Mouse (Mus musculus) monocyte, adult 5-6 weeks (primary cell): ENCODE measurements around the gene Stk26. TPM values are rescaled to one million over a fixed set of nuclear protein-coding genes. Genes with fewer than 3 reads are reported as not detected.

ENCODE experiments used
- ATAC-seq: fragments of 153-309, 156-312 bp; replicated peaks from 2 replicates; pipeline ENCODE4 v1.8.0; 2017; ENCODE audit warnings: mild to moderate bottlenecking; ENCODE audit not compliant: low TSS enrichment, insufficient number of reproducible peaks, severe bottlenecking, poor library complexity, low FRiP score
- total RNA-seq: library from RNA; stranded (forward); fragments of 200-1000, 200-491, 200-594 nt; gene quantifications from 3 replicates; pipeline ENCODE4 v1.2.3, GENCODE M21; 2017

Gene Stk26
- 41.8 to 63.4 TPM (median 54.3 TPM) in 3 replicates for total RNA-seq

DNA sequence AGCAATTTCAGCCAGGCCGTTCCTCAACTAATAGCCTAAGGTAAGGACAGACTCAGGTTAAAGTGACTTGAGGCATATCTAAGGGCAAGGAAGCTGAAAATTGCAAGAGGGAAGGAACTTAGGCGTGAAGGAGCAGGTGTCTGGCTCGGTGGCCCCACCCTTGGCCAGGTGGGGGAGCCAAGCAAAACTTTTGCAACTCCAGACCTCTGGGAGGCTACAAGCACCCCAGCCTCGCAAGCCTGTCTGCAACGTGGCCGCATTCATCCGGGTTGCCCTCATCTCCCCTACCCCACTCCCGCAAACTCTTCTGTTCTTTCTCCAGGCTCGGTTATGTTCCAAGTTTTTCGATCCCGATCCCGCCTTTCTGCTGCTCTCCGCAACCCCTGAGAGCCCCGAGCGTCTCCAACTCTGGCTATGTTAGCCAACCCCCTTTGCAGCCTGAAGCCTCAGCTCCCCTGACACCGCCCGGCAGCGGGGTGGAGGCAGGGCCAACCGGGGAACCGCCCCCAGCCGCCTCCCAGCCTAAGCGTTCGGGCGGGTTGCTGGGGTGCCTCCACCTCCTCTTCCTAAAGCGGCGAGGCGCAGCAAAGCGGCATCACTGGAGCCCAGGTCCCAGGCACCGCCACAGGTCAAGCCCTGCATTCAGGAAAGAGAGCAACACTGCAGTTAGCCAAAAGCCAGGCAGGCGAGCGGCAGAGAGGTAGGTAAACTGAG lies at the start of gene Stk26:
Gene Stk26 (plus strand): TSS at position 201 of the 714 bp plus-strand sequence.
- ATAC-seq, result peak; percentile 78

- ATAC-seq, result no peak
Observed at GRCm38 (mm10) chrX:50793005-50793680, 47.7 kb upstream of the Stk26 start.

GRCm38 (mm10) chrX:50797798-50798197 lies 43.0 kb upstream of the Stk26 start:
- ATAC-seq, result no peak

GRCm38 (mm10) chrX:50798571-50798970 lies 42.3 kb upstream of the Stk26 start:
- ATAC-seq, result no peak

GRCm38 (mm10) chrX:50799656-50800188 lies 41.1 kb upstream of the Stk26 start:
- no peak for ATAC-seq

GRCm38 (mm10) chrX:50805654-50806053 lies 35.2 kb upstream of the Stk26 start:
- peak; percentile 71 for ATAC-seq

DNA sequence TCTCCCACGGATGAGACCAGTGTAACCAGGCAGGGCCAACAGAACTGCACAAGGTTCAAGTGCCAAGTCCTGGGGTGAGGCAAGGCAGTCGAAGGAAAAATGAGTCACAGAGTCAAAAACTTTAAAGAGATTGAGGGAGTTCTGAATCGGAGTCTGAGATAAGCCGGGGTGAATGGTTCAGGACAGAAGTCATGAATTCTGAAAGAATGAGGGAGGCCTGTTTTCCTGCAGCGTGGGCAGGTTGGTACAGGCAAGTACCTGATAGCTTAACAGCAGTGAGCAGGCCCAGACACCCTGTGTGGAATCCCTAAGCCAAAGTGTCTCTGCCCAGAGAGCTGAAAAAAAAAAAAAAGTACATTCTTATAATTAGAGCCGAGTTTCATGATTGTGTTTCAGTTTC lies 17.0 kb upstream of the Stk26 start:
- ATAC-seq, result no peak

DNA sequence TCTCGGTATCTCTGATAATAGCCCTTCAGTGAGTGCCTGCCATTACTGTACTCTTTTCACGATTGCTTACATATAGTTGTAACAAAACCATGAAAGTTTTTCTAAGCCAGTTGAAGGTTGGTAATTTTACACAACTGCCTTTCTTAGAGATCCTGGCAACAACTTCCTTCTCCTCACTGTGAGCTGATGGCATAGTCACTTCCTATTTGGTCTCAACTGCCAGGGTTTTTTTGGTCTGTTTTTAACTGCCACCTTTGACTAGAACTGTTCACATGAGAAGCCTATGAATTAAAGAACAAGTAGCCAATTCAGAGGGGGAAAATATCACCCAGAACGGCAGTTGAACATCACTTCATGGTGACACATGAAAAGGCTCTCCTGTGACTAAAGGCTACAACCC lies 5.3 kb upstream of the Stk26 start:
- no peak for ATAC-seq

DNA sequence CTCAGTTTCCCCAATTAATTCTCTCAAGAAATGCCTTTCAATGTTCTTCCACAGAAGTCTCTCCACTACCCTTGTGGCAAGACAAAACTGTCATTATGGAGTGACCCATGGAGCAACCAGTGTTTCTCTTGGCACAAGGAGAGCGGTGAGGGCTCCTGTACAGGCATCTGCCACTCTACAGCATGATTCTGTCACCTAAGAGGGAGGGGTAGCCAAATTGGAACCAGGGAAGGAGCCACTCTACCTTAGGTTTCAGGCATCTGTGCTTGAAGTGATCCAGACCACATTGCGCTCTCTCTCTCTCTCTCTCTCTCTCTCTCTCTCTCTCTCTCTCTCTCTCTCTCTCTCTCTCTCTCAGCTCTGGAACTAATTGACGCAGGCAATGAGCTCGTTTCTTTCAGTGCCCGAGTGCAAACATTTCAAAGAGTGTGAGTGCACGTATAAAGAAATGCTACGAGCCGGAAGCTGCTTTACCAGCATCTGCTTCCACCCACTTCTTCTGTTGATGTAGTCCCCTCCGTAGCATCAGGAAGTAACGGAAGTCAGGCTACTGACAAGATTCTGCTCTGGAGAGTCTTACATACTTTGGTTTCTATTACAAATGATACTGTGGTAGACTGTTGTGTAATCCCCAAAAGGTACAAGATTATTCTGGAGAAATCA lies 4.7 kb upstream of the Stk26 start:
- no peak for ATAC-seq

GRCm38 (mm10) chrX:50841587-50841986 lies 740 bp downstream of the Stk26 start:
- ATAC-seq, result no peak

GRCm38 (mm10) chrX:50842046-50842445 lies 1.2 kb downstream of the Stk26 start:
- no peak for ATAC-seq

GRCm38 (mm10) chrX:50850428-50851184 lies 9.8 kb downstream of the Stk26 start:
- ATAC-seq, result no peak

DNA sequence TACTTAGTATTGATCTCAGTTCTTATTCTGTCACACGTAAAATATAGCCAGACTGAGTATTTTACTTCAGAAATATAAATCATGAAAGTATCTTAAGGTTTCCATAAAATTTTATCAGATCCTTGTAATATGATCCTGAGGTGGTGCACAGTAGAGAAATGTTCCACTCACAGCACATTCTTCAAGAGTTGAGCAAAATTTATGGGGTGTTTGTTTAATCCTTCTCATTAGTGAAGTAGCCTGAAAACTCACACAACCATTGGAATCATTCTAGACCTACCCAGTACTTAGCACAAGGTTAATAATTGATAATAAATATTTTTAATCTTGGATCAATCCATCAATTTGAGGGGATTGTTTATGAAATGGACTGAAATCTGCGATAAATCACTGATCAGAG lies 22.9 kb downstream of the Stk26 start:
- no peak for ATAC-seq

DNA sequence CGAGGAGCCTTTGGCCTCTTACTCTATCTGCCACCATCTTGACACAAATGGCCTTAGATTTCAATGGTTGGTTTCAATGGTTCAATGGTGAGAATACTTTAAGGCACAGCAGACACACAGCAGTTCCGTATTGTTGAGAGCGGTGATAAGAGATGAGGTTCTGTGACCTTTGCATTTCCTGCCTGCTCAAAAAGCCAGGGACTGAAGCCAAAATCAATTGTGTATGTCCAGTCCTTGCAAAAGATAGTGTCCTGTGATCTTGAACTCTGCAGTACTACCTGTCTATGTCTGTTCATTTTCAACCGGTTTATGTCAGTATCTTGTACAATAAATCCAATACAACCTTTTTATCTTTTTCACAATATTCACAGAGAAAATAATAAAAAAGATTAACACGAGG lies 23.9 kb downstream of the Stk26 start:
- ATAC-seq, result no peak

GRCm38 (mm10) chrX:50874246-50875002 lies 33.6 kb downstream of the Stk26 start:
- ATAC-seq, result no peak

- no peak for ATAC-seq
Observed at GRCm38 (mm10) chrX:50887999-50888398, 47.2 kb downstream of the Stk26 start.

GRCm38 (mm10) chrX:50903497-50903896 lies 62.6 kb downstream of the Stk26 start:
- ATAC-seq, result no peak

DNA sequence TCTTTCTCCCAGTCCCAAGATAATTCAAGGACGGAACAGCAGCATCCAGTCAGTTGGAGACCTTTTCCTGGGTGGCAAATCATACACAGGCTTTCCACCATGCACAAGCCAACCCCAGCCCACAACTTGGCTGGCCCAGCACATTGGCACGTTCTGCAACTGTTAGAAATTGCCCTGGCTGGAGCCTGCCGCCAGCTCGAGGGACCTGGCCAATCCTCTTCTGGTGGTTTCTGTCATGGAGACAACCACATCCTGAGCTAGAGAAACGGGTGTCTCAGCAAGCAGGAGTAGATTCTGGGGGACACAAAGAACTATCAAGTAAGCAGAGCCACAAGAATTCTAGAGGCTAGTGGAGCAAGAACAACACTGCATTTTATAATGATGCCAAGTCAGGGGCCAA lies 69.1 kb downstream of the Stk26 start:
- no peak for ATAC-seq
